Mouse (Mus musculus) frontal cortex, adult 2 months (tissue): ENCODE results near the gene Cfap58. TPM values are rescaled to one million over a fixed set of nuclear protein-coding genes. Genes with fewer than 3 reads are reported as not detected.

Experiments used
- DNase-seq, 2 experiments: peaks; one replicate each; pipeline ENCODE4 v3.0.0; 2022; ENCODE audit warnings: low spot score in 1 of 2; ENCODE audit errors: extremely low spot score in 1 of 2
- polyA plus RNA-seq: library from polyadenylated mRNA; depleted of rRNA; stranded (reverse); fragments of >200 nt; gene quantifications from 2 replicates; pipeline ENCODE4 v1.2.3, GENCODE M21; 2012; rRNA removed

Cfap58 gene
- polyA plus RNA-seq, 1 experiment: 0.14 TPM

GRCm38 (mm10) chr19:48039554-48039953 lies 102.1 kb downstream of the Cfap58 start:
- peak in 1 of 2 experiments; percentile 46 for DNase-seq

GRCm38 (mm10) chr19:48047315-48047714 lies 109.8 kb downstream of the Cfap58 start:
- no peak for DNase-seq

GRCm38 (mm10) chr19:48049361-48049760 lies 111.9 kb downstream of the Cfap58 start:
- no peak for DNase-seq

GRCm38 (mm10) chr19:48063289-48063688 lies 125.8 kb downstream of the Cfap58 start:
- DNase-seq: no peak

GRCm38 (mm10) chr19:48079718-48080117 lies 142.2 kb downstream of the Cfap58 start:
- DNase-seq: no peak

GRCm38 (mm10) chr19:48081456-48081855 lies 144.0 kb downstream of the Cfap58 start:
- DNase-seq: no peak

Other genes with a start within 250 kb of the Cfap58 start
- gene Col17a1, start 245.6 kb upstream of the Cfap58 start, polyA plus RNA-seq: 0.78 and 1.1 TPM in 2 replicates
- 82.0 and 88.7 TPM in 2 replicates for gene Sfr1, start 206.0 kb upstream of the Cfap58 start, polyA plus RNA-seq
- gene Gsto1, start 82.7 kb upstream of the Cfap58 start, polyA plus RNA-seq: 46.5 and 48.4 TPM in 2 replicates
- 1.8 and 2.0 TPM in 2 replicates for gene Gsto2, start 72.1 kb upstream of the Cfap58 start, polyA plus RNA-seq
- gene Cfap43, start 18.4 kb upstream of the Cfap58 start, polyA plus RNA-seq: 0.40 and 0.44 TPM in 2 replicates
- 0.78 and 0.86 TPM in 2 replicates for gene Itprip, start 18.4 kb upstream of the Cfap58 start, polyA plus RNA-seq